Mouse (Mus musculus) heart, adult 2 months (tissue): ENCODE results near the gene Scn4b.

ENCODE experiments used
- CTCF ChIP-seq: fragments of 200-600 bp; IDR thresholded peaks from 2 replicates; pipeline ENCODE4 v1.8.1; 2022; ENCODE audit warnings: antibody characterized with exemption, mild to moderate bottlenecking, moderate library complexity
- EP300 ChIP-seq: fragments of 200-500 bp; IDR thresholded peaks from 2 replicates; pipeline ENCODE4 v1.6.1; 2011; ENCODE audit warnings: low read depth, low read length, control low read depth; ENCODE audit not compliant: insufficient read depth
- POLR2A ChIP-seq: fragments of 200-500 bp; IDR thresholded peaks from 2 replicates; pipeline ENCODE4 v1.6.1; 2011; ENCODE audit warnings: mild to moderate bottlenecking, low read depth, low read length, control low read depth; ENCODE audit not compliant: insufficient read depth

DNA sequence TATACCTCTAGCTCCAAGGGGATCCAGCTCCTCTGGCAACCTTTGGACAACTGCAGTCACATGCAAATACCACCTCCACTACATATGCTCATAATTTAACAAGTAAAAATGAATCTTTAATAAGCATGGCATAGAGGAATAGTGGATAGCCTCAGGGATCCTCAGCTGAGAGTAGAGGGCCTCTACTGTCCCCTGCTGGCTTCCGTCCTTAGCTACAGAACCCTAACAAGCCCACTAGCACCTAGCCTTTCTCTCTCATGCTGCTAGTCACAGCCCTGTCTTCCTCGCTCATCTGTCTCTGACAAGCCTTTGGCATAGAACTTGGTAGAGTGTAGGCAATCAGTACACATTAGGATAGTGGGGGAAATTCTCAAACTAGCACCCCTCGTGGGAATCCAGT lies 47.4 kb upstream of the Scn4b start:
- TF ChIP-seq POLR2A (no peak), EP300 (no peak), CTCF (no peak)
